Mouse (Mus musculus): ENCODE measurements around the gene Mpig6b.
"Not testable (repeated sequence)": the region's sequence is repeated elsewhere in the genome, so short reads cannot be mapped to it uniquely, and the experiment has no call there.

Mpig6b gene

GRCm38 (mm10) chr17:35034896-35035295 lies 31.1 kb downstream of the Mpig6b start:
- DNase-seq (ENCODE audit: low spot score): no peak

GRCm38 (mm10) chr17:35033703-35034102 lies 32.3 kb downstream of the Mpig6b start:
- DNase-seq (ENCODE audit: low spot score): not testable (repeated sequence)

GRCm38 (mm10) chr17:35032323-35032870 lies 33.6 kb downstream of the Mpig6b start:
- no peak for DNase-seq (ENCODE audit: low spot score)

- no peak for DNase-seq (ENCODE audit: low spot score)
These were observed 34.1 kb downstream of the Mpig6b start for GRCm38 (mm10) chr17:35031880-35032279.

GRCm38 (mm10) chr17:35031272-35031671 lies 34.7 kb downstream of the Mpig6b start:
- no peak for DNase-seq (ENCODE audit: low spot score)

GRCm38 (mm10) chr17:35029691-35030532 lies 36.1 kb downstream of the Mpig6b start:
- DNase-seq (ENCODE audit: low spot score): no peak

GRCm38 (mm10) chr17:35028315-35028714 lies 37.7 kb downstream of the Mpig6b start:
- no peak for DNase-seq (ENCODE audit: low spot score)

GRCm38 (mm10) chr17:35027277-35028068 lies 38.5 kb downstream of the Mpig6b start, which contains the start of gene Sapcd1:
TSS of gene Sapcd1 (minus strand) at chr17:35028016.
- DNase-seq (ENCODE audit: low spot score): no peak

- no peak for DNase-seq (ENCODE audit: low spot score)
These were observed 39.8 kb downstream of the Mpig6b start for GRCm38 (mm10) chr17:35026206-35026605.

- no peak for DNase-seq (ENCODE audit: low spot score)
These were observed 41.1 kb downstream of the Mpig6b start for GRCm38 (mm10) chr17:35024691-35025488.

- no peak for DNase-seq (ENCODE audit: low spot score)
These were observed 41.7 kb downstream of the Mpig6b start for GRCm38 (mm10) chr17:35024261-35024660.

- DNase-seq (ENCODE audit: low spot score): no peak
These were observed 42.2 kb downstream of the Mpig6b start for GRCm38 (mm10) chr17:35023756-35024155.

- DNase-seq (ENCODE audit: low spot score): no peak
These were observed 42.8 kb downstream of the Mpig6b start for GRCm38 (mm10) chr17:35023221-35023620.

- no peak for DNase-seq (ENCODE audit: low spot score)
These were observed 43.4 kb downstream of the Mpig6b start for GRCm38 (mm10) chr17:35022541-35023060.

GRCm38 (mm10) chr17:35021842-35022477 lies 44.0 kb downstream of the Mpig6b start:
- DNase-seq (ENCODE audit: low spot score): no peak

- peak; percentile 79 for DNase-seq (ENCODE audit: low spot score)
These were observed 44.7 kb downstream of the Mpig6b start for GRCm38 (mm10) chr17:35021163-35021808.

- DNase-seq (ENCODE audit: low spot score): no peak
These were observed 45.4 kb downstream of the Mpig6b start for GRCm38 (mm10) chr17:35020551-35020950.

GRCm38 (mm10) chr17:35019894-35020293 lies 46.1 kb downstream of the Mpig6b start:
- DNase-seq (ENCODE audit: low spot score): no peak

GRCm38 (mm10) chr17:35018171-35018570 lies 47.8 kb downstream of the Mpig6b start:
- DNase-seq (ENCODE audit: low spot score): no peak

- no peak for DNase-seq (ENCODE audit: low spot score)
These were observed 48.3 kb downstream of the Mpig6b start for GRCm38 (mm10) chr17:35017706-35018030.

All from spleen, adult 12 weeks (tissue).